9 mouse cellular contexts compared by ENCODE assay signal in genomic region chr19:25360571-25361029, GRCm38 (mm10).
DNase-seq lines count a peak whose midpoint lies in the region; ATAC-seq and TF ChIP-seq lines count a peak whose summit lies in the region.
"Had no signal": no experiment of that assay in that cellular context is flagged by ENCODE, and none has a peak within 500 bp of the region (broad histone marks: within the 10 kb centered on the region; RNA-seq: fewer than 3 reads in every experiment).

No protein-coding gene starts in this region.

- peaks cover 43% of the 10 kb centered on the region for H3K4me1 ChIP-seq in heart, postnatal 0 days (ENCODE audit: control insufficient read depth, insufficient read depth)
- H3K4me1 ChIP-seq in forebrain, postnatal 0 days (ENCODE audit: insufficient read depth), result no peaks in the 10 kb centered on the region
- H3K4me1 ChIP-seq in midbrain, postnatal 0 days (ENCODE audit: insufficient read depth, low read length), result 0 out of 2 replicates have a peak, but pooled peaks cover 3% of the 10 kb centered on the region

- no peaks in the 10 kb centered on the region for H3K36me3 ChIP-seq in heart, postnatal 0 days (replicated peaks; ENCODE audit: control insufficient read depth, insufficient read depth, low read length)
- no peaks in the 10 kb centered on the region for H3K36me3 ChIP-seq in forebrain, postnatal 0 days (ENCODE audit: insufficient read depth)
- no peaks in the 10 kb centered on the region for H3K36me3 ChIP-seq in midbrain, postnatal 0 days (ENCODE audit: insufficient read depth, low read length)
- H3K36me3 ChIP-seq: liver, embryonic 15.5 days had no signal

- DNase-seq in heart, postnatal 0 days (ENCODE audit: low spot score), result no peak
- DNase-seq in heart, adult 8-10 months (ENCODE audit: low spot score), result no peak
- DNase-seq in R1 (ENCODE audit: low read depth, low spot score) (peak; percentile 61), MN1 (ENCODE audit: low spot score) (no peak)
- peak; percentile 26 for DNase-seq in forebrain, postnatal 0 days
- DNase-seq in midbrain, postnatal 0 days (ENCODE audit: low spot score), result peak; percentile 22
- DNase-seq in right cerebral cortex, postnatal 10 days (ENCODE audit: low spot score in 2 of 2), result no peak
- DNase-seq in cerebellum, adult 18-20 months, result no peak

- H3K9me3 ChIP-seq in heart, postnatal 0 days (replicated peaks; ENCODE audit: control insufficient read depth, low read length), result no peaks in the 10 kb centered on the region
- no peaks in the 10 kb centered on the region for H3K9me3 ChIP-seq in forebrain, postnatal 0 days (ENCODE audit: low read length)
- H3K9me3 ChIP-seq in midbrain, postnatal 0 days (ENCODE audit: low read length), result no peaks in the 10 kb centered on the region
- H3K9me3 ChIP-seq: liver, embryonic 15.5 days had no signal

- H3K9ac ChIP-seq in heart, postnatal 0 days (replicated peaks; ENCODE audit: low read depth, low read length), result no peak overlapping the region
- no peak overlapping the region for H3K9ac ChIP-seq in forebrain, postnatal 0 days
- H3K9ac ChIP-seq in midbrain, postnatal 0 days (replicated peaks; ENCODE audit: low read length, poor library complexity, severe bottlenecking), result no peak overlapping the region
- H3K9ac ChIP-seq: liver, embryonic 15.5 days had no signal

- no peak for TF ChIP-seq EP300 in heart, postnatal 0 days (IDR thresholded peaks at IDR 0.05; ENCODE audit: low read depth)

- H3K27ac ChIP-seq in heart, postnatal 0 days (ENCODE audit: low read depth), result no peak overlapping the region
- H3K27ac ChIP-seq in forebrain, postnatal 0 days (ENCODE audit: low read depth, low read length), result no peak overlapping the region
- H3K27ac ChIP-seq in midbrain, postnatal 0 days (ENCODE audit: low read depth, low read length), result no peak overlapping the region
- H3K27ac ChIP-seq: liver, embryonic 15.5 days had no signal

- no peak overlapping the region for H3K4me3 ChIP-seq in heart, postnatal 0 days (ENCODE audit: low read depth, low read length)
- H3K4me3 ChIP-seq in forebrain, postnatal 0 days (ENCODE audit: low read depth, low read length), result no peak overlapping the region
- no peak overlapping the region for H3K4me3 ChIP-seq in midbrain, postnatal 0 days (ENCODE audit: low read depth, low read length)
- H3K4me3 ChIP-seq: liver, embryonic 15.5 days had no signal

- no peaks in the 10 kb centered on the region for H3K27me3 ChIP-seq in heart, postnatal 0 days (ENCODE audit: control insufficient read depth, insufficient read depth, low read length)
- no peaks in the 10 kb centered on the region for H3K27me3 ChIP-seq in forebrain, postnatal 0 days (ENCODE audit: insufficient read depth, low read length)
- H3K27me3 ChIP-seq in midbrain, postnatal 0 days (ENCODE audit: insufficient read depth, low read length), result no peaks in the 10 kb centered on the region

- 31% methylated on average over 9 of the region's 9 CpGs for WGBS in heart, postnatal 0 days
- 39% methylated on average over 9 of the region's 9 CpGs for WGBS in forebrain, postnatal 0 days
- WGBS in midbrain, postnatal 0 days, result 41% methylated on average over 9 of the region's 9 CpGs

- no peak overlapping the region for H3K4me2 ChIP-seq in heart, postnatal 0 days (ENCODE audit: low read depth, low read length)
- H3K4me2 ChIP-seq in forebrain, postnatal 0 days (ENCODE audit: low read depth), result no peak overlapping the region
- no peak overlapping the region for H3K4me2 ChIP-seq in midbrain, postnatal 0 days (ENCODE audit: low read depth, low read length, poor library complexity, severe bottlenecking)
- H3K4me2 ChIP-seq: liver, embryonic 15.5 days had no signal

- ATAC-seq in heart, postnatal 0 days (ENCODE audit: insufficient read depth, low read depth), result peak; percentile 49
- ATAC-seq in forebrain, postnatal 0 days, result peak; percentile 29; the same call in 1 of the 2 replicates
- no peak for ATAC-seq in midbrain, postnatal 0 days (ENCODE audit: low FRiP score)

- TF ChIP-seq CTCF in heart, postnatal 0 days (IDR thresholded peaks at IDR 0.05; ENCODE audit: low read depth), result peak; percentile 9; the same call in 1 of the 2 replicates
- TF ChIP-seq CTCF in forebrain, postnatal 0 days (IDR thresholded peaks at IDR 0.05; ENCODE audit: low read depth), result peak; percentile 30
- TF ChIP-seq CTCF in midbrain, postnatal 0 days (IDR thresholded peaks at IDR 0.05), result peak; percentile 24

Comparison
In these comparisons a context has a peak if more than half of its experiments do, and no peak if none do; other contexts are left out.
1. DNase-seq: peak in R1 (single experiment), forebrain, postnatal 0 days (single experiment) and midbrain, postnatal 0 days (single experiment); none in heart, postnatal 0 days (single experiment), heart, adult 8-10 months (single experiment), MN1 (single experiment), right cerebral cortex, postnatal 10 days (0 of 2) and cerebellum, adult 18-20 months (0 of 2).
2. Peak in every context shown above with its lines, with median percentiles within 50 percentile points of each other: CTCF ChIP-seq.